Mouse (Mus musculus) lung, postnatal 14 days (tissue): ENCODE results near the gene Fes.
A peak's percentile ranks its signal among the peaks of the same experiment; 100 is the strongest.
"Not testable (repeated sequence)": the region's sequence is repeated elsewhere in the genome, so short reads cannot be mapped to it uniquely, and the experiment has no call there.

Source experiments
- DNase-seq: peaks from one replicate; pipeline ENCODE4 v3.0.0; 2021

Fes gene

DNA sequence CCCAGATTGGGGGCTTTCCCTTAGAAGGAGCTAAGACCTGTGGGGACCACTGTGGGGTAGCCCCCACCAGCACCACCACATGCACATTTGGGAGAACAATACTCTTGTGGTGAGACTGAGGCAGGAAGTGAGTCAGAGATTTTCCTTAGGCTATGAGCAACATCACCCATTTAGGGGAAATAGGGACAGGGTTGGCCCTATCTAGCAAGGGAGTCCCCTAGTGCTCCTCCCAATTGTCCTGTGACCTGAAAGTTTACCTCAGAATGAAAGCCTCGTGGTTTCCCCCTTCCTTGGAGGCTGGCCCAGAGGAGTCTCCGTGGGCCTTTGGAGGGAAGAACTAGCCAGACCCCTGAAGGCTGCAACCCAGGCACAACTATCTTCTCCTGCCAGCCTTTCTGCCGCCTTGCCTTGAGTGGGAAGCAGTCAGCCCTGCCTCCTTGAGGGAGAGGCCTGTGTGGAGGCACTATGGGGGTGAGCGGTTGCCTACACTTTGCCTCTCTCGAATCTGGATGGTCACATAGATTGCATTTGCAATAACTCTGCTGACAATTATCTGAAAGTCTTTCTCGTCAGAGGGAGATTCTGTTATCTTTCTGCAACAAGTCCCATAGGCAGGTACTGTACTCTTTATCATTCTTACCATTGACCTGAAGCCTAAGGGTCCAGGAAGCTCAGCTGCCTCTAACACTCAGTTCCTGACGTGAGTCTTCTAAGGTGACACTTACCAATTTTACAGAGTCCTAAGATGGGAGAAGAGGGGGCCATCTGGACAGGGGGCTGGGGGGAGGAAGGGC lies 16.6 kb upstream of the Fes start:
- DNase-seq = no peak

- DNase-seq = peak; percentile 81
These were observed 15.8 kb upstream of the Fes start for GRCm38 (mm10) chr7:80403551-80403950.

DNA sequence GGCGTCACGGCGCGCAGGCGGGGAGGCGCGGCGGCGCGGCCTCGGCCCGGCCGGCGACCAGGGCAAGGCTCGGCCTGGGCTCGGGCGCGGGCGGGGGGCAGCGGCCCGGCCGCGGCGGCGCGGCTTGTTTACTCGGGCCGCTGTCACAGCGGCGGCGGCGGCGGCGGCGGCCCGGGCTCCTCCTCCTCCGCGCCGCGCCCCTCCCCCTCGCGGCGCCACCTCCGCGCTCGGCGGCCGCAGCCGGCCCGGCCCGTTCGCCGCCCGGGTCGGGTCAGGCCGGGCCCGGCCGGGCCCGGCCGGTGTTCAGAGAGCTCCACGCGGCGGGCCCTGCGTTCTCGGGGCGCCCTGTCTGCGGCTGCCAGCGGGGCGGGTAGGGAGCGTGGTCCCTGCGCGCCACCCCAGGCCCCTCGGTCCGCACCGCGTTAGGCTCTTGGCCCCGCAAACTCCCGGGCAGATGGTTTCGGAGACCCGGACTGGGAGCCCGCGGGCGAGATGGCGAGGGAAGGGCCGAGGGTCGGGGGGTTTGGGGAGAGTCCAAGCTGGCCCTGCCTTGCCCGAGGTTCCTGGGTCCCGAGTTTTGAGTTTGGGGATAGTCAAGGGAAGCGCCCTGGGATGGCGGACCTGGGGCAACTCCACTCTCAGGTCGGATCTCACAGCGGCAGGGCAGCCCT lies 15.0 kb upstream of the Fes start:
- DNase-seq = peak; percentile 81

GRCm38 (mm10) chr7:80401860-80402641 lies 14.3 kb upstream of the Fes start:
- DNase-seq = peak; percentile 44

DNA sequence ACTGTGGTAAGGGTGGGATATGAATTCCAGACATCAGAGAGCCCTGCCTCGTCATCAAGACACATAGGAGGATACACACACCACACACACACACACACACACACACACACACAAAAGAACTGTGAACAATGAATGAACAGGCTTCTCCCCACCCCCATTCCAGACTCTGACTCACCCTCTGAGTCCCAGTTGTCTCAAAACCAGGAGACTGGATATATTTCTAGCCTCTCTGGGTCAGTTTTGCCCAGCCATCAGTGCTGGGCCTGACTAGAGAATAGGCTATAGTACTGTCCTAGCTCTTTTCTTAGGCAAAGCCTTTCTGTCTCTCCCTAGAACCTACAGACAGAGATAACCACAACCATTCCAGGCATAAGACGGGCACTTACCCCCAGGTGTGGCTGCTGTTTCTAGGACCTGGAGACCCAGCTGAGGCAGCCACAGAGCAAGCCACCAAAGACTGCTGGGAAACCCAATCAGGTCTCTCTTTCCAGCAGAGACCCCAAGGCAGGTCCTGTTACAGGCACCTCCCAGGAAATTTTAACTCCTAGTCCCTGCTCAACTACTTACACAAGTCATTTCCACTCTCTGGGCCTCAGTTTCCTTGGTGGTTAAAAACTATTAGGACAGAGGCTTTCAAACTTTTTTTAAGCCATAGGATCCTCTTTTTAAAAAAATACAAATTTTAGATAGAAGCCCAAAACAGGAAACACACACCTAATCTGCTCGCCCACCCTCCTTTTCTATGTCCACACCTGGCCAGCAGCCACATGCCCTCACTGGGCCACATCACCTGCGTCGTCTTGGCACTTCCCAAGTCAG lies 13.5 kb upstream of the Fes start:
- no peak for DNase-seq

GRCm38 (mm10) chr7:80400571-80400970 lies 12.8 kb upstream of the Fes start:
- no peak for DNase-seq

DNA sequence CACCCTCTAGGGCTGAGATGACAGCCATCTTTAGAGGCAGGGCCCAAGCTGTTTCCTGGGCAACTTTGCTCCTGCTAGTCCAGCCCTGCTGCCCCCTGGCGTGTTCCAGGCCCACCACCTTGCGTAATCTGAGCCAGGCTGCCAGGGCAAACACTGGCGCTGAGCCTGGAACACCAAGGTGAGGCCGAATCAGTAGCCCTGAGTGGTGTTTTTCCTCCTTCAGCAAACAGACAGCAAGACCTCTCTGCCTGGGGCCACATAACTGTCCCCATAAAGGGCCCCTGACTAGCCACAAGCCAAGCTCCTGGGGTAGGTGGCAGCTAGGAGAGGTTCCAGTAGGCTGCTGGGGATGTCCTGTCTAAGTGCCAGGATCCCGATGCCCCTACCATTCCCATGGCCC lies 12.4 kb upstream of the Fes start:
- DNase-seq = peak; percentile 71

DNA sequence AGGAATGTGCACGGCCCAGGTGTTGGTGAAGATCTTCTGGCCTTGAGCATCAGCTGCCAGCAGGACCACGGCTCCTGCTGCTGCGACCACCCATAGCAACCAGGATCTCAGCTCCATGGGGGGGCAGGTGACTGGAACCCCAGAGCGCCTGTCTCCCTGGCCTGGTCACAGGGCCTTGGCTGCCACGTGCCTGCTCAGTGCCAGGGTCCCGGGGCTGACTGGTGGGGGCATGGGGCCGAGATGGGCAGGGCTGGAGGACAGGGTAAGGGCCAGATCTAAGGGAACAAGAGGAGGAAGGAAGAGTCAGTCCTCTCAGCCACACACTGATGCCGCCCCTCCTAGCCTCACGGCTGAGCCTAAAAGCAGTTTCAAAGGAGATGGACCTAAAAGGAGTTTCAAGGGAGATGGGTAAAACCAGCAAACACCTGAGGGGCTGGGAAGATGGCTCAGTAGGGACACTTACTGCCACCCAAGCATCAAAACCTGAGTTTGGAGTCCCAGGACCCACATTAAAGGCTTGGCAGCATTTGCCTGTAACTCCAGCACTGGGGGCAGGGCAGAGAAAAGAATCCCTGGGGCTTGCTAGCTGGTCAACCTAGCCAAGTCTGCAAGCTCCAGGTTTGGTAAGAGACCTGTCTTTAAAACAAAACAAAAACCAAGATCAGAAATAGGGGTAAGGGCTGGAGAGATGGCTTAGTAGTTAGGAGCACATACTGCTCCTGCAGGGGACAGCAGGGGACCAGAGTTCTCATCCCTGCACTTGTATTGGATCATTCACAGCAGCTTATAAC lies 11.1 kb upstream of the Fes start:
- DNase-seq = no peak

DNA sequence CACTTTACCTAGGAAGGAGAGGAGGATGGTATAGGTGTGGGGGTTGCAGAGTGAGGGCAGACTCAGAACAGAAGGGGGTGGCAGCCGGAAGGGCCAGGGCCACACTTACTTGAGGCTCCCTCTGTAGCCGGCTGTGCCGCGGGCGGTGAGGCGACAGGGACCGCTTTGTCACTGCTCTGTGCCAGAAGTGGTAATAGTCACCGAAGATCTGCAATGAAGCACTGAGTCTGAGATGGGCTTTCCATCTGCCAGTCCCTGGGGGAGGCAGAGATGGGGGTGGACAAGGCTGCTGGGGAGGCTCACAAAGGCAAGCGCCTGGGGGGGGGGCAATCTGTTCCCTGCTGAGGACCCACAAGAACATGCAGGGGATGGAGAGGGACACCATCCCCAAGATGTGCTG lies 10.2 kb upstream of the Fes start:
- DNase-seq = no peak

DNA sequence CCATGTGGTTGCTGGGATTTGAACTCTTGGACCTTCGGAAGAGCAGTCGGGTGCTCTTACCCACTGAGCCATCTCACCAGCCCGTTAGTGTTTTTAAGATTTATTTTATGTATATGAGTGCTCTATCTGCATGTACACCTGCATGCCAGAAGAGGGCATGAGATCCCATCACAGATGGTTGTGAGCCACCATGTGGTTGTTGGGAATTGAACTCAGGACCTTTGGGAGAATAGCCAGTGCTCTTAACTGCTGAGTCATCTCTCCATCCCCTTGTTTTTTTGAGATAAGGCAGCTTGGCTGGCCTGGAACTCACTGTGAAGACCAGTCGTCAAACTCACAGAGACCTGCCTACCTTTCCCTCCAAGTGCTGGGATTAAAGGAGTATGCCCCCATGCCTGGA lies 8.7 kb upstream of the Fes start:
- not testable (repeated sequence) for DNase-seq

GRCm38 (mm10) chr7:80394600-80394999 lies 6.9 kb upstream of the Fes start:
- DNase-seq = no peak

GRCm38 (mm10) chr7:80392119-80392518 lies 4.4 kb upstream of the Fes start:
- no peak for DNase-seq

DNA sequence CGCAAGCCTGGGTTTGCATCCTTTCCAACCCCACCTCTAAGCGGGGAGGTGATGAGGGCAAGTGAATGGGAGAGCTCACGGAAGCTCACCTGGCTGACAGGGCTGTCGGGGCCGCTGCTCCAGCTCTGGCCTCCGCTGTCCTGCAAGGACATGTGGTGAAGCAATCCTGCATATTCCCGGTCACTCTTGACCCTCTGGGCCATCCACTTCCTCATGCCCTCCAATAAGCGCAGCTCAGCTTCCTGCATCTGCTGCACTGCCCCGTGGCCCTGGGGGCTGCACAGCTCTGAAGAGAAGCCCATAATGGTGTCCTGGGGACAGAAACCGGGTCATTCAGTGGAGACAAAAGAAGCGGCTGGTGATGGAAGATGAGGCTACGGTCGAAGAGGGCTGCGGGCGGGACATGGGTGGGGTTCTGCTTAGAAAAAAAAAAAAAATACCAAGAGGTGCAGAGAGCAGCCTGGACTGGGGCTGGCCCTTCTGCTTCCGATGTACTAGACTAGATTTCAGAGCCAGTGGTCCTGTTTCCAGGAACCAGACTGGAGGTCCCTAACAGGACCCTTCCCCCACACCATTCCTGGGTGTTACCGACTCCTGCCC lies 613 bp downstream of the Fes start:
- DNase-seq = peak; percentile 39

GRCm38 (mm10) chr7:80386235-80386930 lies 1.4 kb downstream of the Fes start:
- peak; percentile 97 for DNase-seq

GRCm38 (mm10) chr7:80382919-80383318 lies 4.8 kb downstream of the Fes start:
- DNase-seq = no peak

- peak; percentile 61 for DNase-seq
These were observed 8.2 kb downstream of the Fes start for GRCm38 (mm10) chr7:80379531-80379930.

GRCm38 (mm10) chr7:80377471-80377870 lies 10.3 kb downstream of the Fes start:
- DNase-seq = peak; percentile 71

DNA sequence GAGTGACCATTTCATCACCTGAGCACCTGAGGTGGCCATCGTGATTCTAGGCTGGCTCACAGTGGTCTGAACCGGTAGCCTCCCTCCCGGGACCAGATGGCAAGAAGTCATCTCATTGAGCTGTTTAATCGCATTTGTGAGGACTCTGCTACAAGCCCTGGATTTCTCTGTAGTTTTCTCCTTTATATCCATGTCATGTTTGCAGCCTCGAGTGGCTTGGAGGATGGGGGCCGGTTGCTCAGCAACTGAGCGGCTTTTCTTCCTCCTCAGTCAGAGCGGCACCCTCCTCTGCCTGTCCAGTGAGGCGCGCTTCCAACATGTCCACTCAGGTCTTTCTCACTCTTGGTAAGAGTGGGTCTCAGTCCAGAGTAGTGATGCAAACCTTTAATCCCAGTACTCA lies 11.6 kb downstream of the Fes start:
- no peak for DNase-seq

DNA sequence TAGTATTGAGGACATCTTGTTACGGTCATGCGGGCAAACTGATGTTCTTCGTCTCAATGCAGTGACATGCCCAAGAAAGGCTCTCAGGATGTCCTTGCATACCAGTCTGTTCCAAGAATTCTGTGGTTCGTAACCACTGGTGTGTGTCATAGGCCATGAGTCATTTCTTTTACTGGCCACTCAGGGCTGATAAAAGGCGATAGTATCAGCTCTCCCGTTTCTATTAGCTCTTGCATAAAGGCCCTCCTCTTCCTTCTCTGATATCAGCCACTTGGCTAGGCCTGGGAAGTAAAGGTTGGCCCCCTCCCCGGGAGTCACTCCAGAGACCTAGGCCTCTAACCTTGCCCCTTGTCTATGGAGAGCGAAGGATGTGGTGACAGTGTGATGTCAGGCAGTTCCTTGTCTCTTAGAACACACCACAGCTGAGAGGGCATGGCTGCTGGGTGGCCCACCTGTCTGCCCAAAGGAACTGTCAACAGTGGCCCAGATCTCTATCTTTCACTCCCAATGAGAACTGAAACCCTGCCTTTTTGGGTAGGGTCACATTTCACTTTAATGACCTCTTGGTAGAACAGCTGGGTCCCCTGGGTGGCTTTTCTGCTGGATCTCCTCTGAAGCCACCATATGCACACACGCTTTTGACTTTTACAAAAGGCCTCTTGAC lies 12.2 kb downstream of the Fes start:
- DNase-seq = no peak

DNA sequence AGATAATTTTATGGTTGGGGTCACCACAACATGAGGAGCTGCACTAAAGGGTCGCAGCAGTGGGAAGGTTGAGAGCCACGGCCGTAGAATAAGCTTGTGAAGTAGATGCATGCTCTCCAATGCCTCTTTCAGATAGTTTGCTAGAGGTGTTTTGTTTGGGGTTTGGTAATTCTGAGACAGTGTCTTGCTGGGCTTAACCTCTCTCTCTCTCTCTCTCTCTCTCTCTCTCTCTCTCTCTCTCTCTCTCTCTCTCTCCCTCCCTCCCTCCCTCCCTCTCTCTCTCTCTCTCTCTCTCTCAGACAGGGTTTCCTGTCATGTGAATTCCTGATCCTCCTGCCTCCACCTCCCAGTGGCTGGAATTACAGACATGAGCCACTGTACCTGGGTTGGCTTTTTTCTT lies 13.0 kb downstream of the Fes start:
- no peak for DNase-seq
